Mouse (Mus musculus): ENCODE data around the gene H2-M10.3. TPM values are rescaled to one million over a fixed set of nuclear protein-coding genes. Genes with fewer than 3 reads are reported as not detected.
"Not testable (repeated sequence)": the region's sequence is repeated elsewhere in the genome, so short reads cannot be mapped to it uniquely, and the experiment has no call there.

Gene H2-M10.3
- polyA plus RNA-seq, 1 experiment, result not detected

- H3K36me3 ChIP-seq (ENCODE audit: control insufficient read depth, insufficient read depth, low read length); H3K27ac ChIP-seq (ENCODE audit: insufficient read depth, low read depth, low read length); H3K27me3 ChIP-seq (ENCODE audit: control insufficient read depth, insufficient read depth, low read length); H3K4me3 ChIP-seq (ENCODE audit: low read depth, low read length); H3K4me1 ChIP-seq (ENCODE audit: control insufficient read depth, insufficient read depth, insufficient read length, low read length): not testable (repeated sequence)
- peak; percentile 25; the same call in 1 of the 2 replicates for TF ChIP-seq CTCF (IDR thresholded peaks at IDR 0.05; ENCODE audit: extremely low read depth, insufficient read length, insufficient replicate concordance, low read depth, low read length)
Measured at GRCm38 (mm10) chr17:36355343-36355742, 12.9 kb downstream of the H2-M10.3 start.

DNA sequence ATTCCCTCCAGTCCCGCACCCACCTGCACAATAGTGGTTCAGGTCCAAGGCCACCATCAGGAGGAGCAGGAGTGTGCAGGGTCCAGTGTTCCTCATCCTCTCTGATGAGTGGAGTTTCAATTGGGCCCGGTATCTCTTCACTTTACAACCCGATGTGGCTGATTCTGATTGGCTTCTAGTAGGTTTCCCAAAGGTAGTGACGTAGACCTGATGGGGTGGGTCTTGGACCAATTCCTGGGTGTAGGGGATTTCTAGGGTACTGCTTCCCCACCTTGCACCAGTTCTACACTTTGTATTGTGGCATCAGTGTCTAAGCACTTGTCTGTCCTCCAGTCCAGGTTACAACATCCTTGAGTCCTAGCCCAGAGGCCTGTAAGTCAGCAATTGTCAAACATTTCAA, 42.2 kb downstream of the H2-M10.3 start, which contains the start of gene H2-M10.1:
Gene H2-M10.1, minus strand, starts transcription at position 101 of the 400 bp plus-strand sequence.
- no peak within 1 kb of the TSS for H3K4me3 ChIP-seq (ENCODE audit: low read depth, low read length)
- WGBS, result 83% methylated on average over 4 of the region's 4 CpGs
- no peaks in the 10 kb centered on the region for H3K36me3 ChIP-seq (ENCODE audit: control insufficient read depth, insufficient read depth, low read length)
- no peak within 1 kb of the TSS for H3K27ac ChIP-seq (ENCODE audit: insufficient read depth, low read depth, low read length)
- H3K27me3 ChIP-seq (ENCODE audit: control insufficient read depth, insufficient read depth, low read length), result no peaks in the 10 kb centered on the region
- TF ChIP-seq CTCF (IDR thresholded peaks at IDR 0.05; ENCODE audit: extremely low read depth, insufficient read length, insufficient replicate concordance, low read depth, low read length) (no peak), POLR2A (IDR thresholded peaks at IDR 0.05; ENCODE audit: low read depth, low read length) (no peak)
- no peaks in the 10 kb centered on the region for H3K4me1 ChIP-seq (ENCODE audit: control insufficient read depth, insufficient read depth, insufficient read length, low read length)

- TF ChIP-seq CTCF (IDR thresholded peaks at IDR 0.05; ENCODE audit: extremely low read depth, insufficient read length, insufficient replicate concordance, low read depth, low read length), result no peak
- TF ChIP-seq POLR2A (IDR thresholded peaks at IDR 0.05; ENCODE audit: low read depth, low read length), result no peak
- WGBS, result 31% methylated on average over 5 of the region's 5 CpGs
- H3K4me3 ChIP-seq (ENCODE audit: low read depth, low read length), result peak overlapping the region; percentile 71
- no peak overlapping the region for H3K27ac ChIP-seq (ENCODE audit: insufficient read depth, low read depth, low read length)
- H3K27me3 ChIP-seq (ENCODE audit: control insufficient read depth, insufficient read depth, low read length), result no peaks in the 10 kb centered on the region
- H3K36me3 ChIP-seq (ENCODE audit: control insufficient read depth, insufficient read depth, low read length), result no peaks in the 10 kb centered on the region
- H3K4me1 ChIP-seq (ENCODE audit: control insufficient read depth, insufficient read depth, insufficient read length, low read length), result no peaks in the 10 kb centered on the region; the same call in 1 of the 2 replicates
Measured at GRCm38 (mm10) chr17:36315689-36316253, 52.4 kb downstream of the H2-M10.3 start.

GRCm38 (mm10) chr17:36315041-36315688, 53.1 kb downstream of the H2-M10.3 start:
- Histone ChIP-seq H3K4me1 (ENCODE audit: control insufficient read depth, insufficient read depth, insufficient read length, low read length) (no peaks in the 10 kb centered on the region; the same call in 1 of the 2 replicates), H3K27me3 (ENCODE audit: control insufficient read depth, insufficient read depth, low read length) (no peaks in the 10 kb centered on the region), H3K4me3 (ENCODE audit: low read depth, low read length) (peak overlapping the region; percentile 71), H3K27ac (ENCODE audit: insufficient read depth, low read depth, low read length) (0 out of 2 replicates have a peak overlapping the region, but pooled peaks have one; percentile 21), H3K36me3 (ENCODE audit: control insufficient read depth, insufficient read depth, low read length) (no peaks in the 10 kb centered on the region)
- TF ChIP-seq CTCF (IDR thresholded peaks at IDR 0.05; ENCODE audit: extremely low read depth, insufficient read length, insufficient replicate concordance, low read depth, low read length) (no peak), POLR2A (IDR thresholded peaks at IDR 0.05; ENCODE audit: low read depth, low read length) (no peak)
- WGBS, result under 1% methylated on average over 19 of the region's 19 CpGs

Other genes with a start within 250 kb of the H2-M10.3 start
- gene Gm19684, start 246.7 kb downstream of the H2-M10.3 start, polyA plus RNA-seq (2012; rRNA removed), result 0.22 and 0.27 TPM in 2 replicates
- 12.5 and 88.2 TPM in 2 replicates for gene Gm7030, start 239.0 kb downstream of the H2-M10.3 start, polyA plus RNA-seq (2012; rRNA removed)
- gene Gm8909, start 199.9 kb downstream of the H2-M10.3 start, polyA plus RNA-seq (2012; rRNA removed), result 118 and 149 TPM in 2 replicates
- gene H2-T3, start 178.1 kb downstream of the H2-M10.3 start, polyA plus RNA-seq (2012; rRNA removed), result 68.4 and 126 TPM in 2 replicates
- gene Rpp21, start 110.3 kb downstream of the H2-M10.3 start, polyA plus RNA-seq (2012; rRNA removed), result 70.7 and 129 TPM in 2 replicates
- gene Trim39, start 96.2 kb downstream of the H2-M10.3 start, polyA plus RNA-seq (2012; rRNA removed), result 5.9 and 7.8 TPM in 2 replicates
- gene H2-M10.2, start 81.9 kb downstream of the H2-M10.3 start, polyA plus RNA-seq (2012; rRNA removed), result not detected in 2 replicates
- not detected in 2 replicates for gene H2-M10.1, start 42.3 kb downstream of the H2-M10.3 start, polyA plus RNA-seq (2012; rRNA removed)
- not detected in 2 replicates for gene H2-M10.4, start 93.9 kb upstream of the H2-M10.3 start, polyA plus RNA-seq (2012; rRNA removed)
- gene H2-M11, start 178.7 kb upstream of the H2-M10.3 start, polyA plus RNA-seq (2012; rRNA removed), result not detected in 2 replicates